Mouse (Mus musculus): ENCODE measurements around the gene Wnt10b.

Wnt10b gene

DNA sequence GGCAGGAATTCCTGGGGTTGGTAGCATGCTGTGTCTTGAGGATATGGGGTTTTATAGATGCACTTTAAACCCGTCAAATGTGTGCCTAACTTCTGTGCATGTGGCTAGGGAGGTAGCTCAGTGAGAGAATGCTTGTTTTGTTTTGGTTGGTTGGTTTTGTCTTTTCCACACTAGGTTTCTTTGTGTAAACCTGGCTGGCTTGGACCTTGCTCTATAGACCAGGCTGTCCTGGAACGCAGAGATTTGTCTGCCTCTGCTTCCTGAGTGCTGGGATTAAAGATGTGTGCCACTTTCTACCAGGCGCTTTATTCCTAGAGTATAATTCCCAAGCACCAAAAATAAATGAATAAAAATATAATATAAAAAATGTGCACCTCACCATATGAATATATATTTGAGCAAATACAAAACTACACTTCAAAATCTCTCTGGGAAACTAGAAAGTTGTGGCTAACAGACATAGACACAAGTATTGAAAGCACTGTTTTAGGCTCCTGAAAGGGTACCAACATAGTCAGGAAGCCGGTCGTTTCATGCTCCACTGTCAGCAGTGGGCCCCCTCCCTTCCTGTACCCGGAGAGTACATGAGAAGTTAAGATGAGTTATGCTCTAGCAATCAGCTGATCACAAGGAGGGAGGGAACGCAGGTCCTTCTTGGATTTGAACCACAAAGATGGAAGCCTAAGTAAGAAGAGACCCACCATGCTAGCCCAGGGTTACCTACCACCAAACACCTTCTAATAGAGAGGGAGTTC, 48.0 kb downstream of the Wnt10b start:
- DNase-seq (ENCODE audit: low spot score in 2 of 2): peak; percentile 68 to 71

DNA sequence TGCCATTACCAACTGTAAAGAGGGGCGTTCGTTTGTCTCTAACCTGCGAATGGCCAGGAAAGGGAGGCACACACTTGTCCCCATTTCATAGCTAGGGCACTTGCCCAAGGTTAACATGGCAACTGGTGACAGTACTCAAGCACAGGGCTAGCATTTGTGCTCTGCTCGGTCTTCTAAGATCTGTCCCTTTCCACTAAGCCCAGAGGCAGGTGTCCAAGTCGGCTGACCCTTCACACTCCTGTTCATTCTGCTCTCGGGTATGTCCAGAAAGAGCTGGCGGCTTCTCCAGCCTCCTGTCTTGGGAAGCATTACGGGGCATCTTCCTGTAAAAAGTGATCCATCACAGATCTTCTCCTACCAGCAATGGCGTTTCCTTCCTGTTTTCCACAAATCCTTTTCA, 49.6 kb downstream of the Wnt10b start:
- no peak for DNase-seq (ENCODE audit: low spot score in 2 of 2)

DNA sequence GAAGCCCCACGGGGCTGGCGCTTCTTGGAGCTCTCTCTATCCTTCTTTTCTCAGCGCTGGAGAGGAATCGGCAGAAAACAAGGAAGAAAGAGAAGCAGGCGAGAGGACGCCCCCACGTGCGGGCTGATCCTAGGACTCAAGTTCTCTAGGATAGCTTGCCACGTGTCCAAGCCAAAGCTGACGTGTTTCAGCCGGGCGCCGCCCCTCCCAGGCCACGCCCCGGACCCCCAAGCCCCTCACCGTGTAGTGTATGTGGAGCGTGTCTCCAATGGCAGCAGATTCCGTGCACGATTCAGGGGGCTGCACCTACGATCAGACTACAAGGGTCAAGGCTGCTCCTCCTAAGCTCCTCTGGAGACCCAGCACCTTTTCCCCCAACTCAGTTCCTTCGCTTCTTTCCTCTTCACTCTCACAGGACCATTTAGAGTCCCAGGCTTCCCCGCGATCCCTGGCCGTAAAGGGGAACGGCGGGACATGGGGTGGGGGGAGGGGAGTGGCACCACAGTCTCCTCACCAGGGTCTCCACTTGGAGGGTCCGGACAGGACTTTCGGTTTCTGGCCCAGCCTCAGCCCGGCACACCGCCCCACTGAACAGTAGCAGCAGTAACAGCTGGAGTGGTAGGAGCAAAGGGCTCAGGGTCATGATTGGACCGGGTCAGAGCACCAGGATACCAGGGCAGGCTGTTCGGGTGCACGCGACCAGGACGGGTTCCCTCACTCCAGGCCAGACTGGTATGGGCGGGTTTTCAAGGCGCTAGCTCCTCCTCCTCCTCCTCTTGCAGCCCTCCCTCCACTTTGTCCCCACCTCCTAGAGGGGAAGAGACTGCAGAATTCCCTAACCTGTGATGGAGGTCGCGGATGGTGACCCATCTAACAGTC, 50.3 kb downstream of the Wnt10b start, which contains the start of gene Fkbp11:
Gene Fkbp11 (minus strand): TSS at position 756 of the 879 bp plus-strand sequence.
- DNase-seq (ENCODE audit: low spot score in 2 of 2): peak; percentile 48 to 56

DNA sequence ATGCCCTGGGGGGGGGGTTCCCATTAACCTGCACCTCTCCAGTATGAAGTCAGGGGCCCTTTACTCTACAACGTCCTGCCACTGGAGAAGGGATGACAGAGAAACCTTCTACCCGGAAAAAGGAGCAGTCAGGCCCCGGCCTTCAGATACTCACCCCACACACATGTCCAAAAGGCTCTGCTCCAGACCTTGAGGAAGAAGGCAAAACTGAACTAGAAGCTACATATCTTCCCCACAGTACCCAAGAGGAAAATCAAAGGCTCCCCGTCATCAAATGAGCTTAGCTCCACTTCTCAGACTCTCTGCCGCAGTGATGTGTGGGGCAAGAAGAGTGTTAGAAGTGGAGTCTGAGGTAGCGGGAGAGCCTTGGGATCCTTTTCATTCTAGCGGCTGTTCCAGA, 51.2 kb downstream of the Wnt10b start:
- DNase-seq (ENCODE audit: low spot score in 2 of 2): no peak

DNA sequence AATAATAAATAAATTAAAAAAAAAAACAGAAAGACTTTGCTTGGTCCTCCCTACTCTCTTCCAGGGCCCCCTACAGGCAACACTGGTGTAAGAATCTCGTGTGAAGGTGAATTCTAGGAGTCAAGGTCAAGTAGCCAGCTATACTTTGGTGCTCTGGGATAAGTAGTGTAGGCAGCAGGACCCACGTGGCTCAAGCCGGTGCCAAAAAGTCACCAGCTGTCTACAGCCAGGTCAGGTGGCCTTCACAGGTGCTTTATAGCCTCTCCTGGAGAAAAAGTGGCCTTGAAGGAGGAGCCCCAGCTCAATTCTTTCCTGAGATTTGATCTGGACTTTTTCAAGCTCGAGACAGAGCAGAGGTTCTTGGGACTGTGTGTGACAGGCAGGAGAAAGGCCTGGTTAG, 51.9 kb downstream of the Wnt10b start:
- no peak for DNase-seq (ENCODE audit: low spot score in 2 of 2)

DNA sequence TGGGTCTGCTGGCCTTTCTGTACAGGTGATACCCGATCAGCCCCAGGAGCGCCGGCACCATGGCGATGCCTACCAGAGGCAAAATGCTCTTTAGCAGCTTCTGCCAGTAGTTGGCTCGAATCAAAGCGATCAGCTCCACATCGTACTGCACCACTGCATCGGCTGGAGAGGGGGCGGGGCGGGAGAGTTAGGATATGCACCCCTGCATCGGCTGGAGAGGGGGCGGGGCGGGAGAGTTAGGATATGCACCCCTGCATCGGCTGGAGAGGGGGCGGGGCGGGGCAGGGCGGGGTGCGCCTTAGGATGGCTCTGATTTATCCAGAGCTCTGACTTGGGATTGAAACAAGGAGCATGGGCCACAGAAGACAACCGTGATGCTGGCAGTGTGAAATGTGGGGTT, 53.5 kb downstream of the Wnt10b start:
- no peak for DNase-seq (ENCODE audit: low spot score in 2 of 2)

DNA sequence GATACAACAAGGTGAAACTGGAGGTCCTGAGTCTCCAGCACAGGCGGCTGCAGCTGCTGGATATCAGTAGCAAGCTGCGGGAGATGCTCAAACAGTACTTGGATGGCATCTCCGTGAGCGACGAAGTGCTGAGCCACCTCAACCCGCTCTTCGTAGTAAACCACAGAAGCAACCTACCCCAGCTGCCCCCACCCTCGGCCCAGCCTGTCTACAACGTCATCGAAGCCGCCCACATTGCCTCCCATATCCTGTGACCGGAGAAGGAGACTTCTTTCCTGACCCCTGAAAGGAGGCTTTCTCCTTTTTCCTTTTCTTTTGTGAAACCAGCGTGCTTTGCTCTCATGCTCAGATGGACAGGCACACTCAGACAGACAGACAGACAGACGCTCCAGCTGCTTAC, 55.1 kb downstream of the Wnt10b start:
- DNase-seq (ENCODE audit: low spot score in 2 of 2): no peak

DNA sequence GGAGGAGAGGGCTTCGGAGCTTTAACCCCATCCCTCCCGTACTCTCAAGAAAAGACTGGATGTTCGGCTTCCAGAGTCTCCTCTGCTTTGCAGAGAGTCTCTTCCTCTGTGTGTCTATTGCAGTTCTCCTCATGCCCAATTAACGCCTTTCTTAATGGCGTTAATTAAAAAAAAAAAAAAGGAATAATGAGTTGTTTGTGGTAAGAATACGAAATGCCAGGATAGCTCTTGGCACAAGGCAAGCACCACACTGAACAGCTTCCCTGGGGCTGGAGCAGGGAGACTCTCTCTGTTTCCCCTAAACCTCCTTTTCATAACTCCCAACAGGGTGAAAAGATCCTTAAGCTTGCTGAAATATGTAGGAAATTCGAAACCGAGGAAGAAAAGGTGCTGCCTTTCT, 55.8 kb downstream of the Wnt10b start:
- no peak for DNase-seq (ENCODE audit: low spot score in 2 of 2)
